Mouse (Mus musculus) hindbrain, embryonic 11.5 days (tissue): ENCODE data around the gene Klra17. TPM values are rescaled to one million over a fixed set of nuclear protein-coding genes. Genes with fewer than 3 reads are reported as not detected.

ENCODE experiments used
- polyA plus RNA-seq: library from polyadenylated mRNA; unstranded; fragments of >200 nt; fragmentation: Nextera tagmentation; extraction: Ambion mirVana; gene quantifications from 2 replicates; pipeline ENCODE4 v1.2.1, GENCODE M21; 2014

Klra17 gene
- polyA plus RNA-seq, 1 experiment from 2014 or later = not detected

Other genes starting within 250 kb of the Klra17 start
- not detected in 2 replicates for gene Klrc3, start 233.3 kb downstream of the Klra17 start, polyA plus RNA-seq
- not detected in 2 replicates for gene Klrc2, start 216.0 kb downstream of the Klra17 start, polyA plus RNA-seq
- gene Klrc1, start 197.7 kb downstream of the Klra17 start, polyA plus RNA-seq = not detected in 2 replicates
- gene Klri1, start 159.5 kb downstream of the Klra17 start, polyA plus RNA-seq = not detected in 2 replicates
- gene Klri2, start 136.2 kb downstream of the Klra17 start, polyA plus RNA-seq = not detected in 2 replicates
- gene Gm156, start 92.4 kb downstream of the Klra17 start, polyA plus RNA-seq = not detected in 2 replicates
- gene Gm17631, start 14.0 kb downstream of the Klra17 start, polyA plus RNA-seq = not detected in 2 replicates
- not detected in 2 replicates for gene Klra5, start 41.0 kb upstream of the Klra17 start, polyA plus RNA-seq
- gene Klra6, start 150.3 kb upstream of the Klra17 start, polyA plus RNA-seq = not detected in 2 replicates
- not detected in 2 replicates for gene Klra4, start 190.6 kb upstream of the Klra17 start, polyA plus RNA-seq